Mouse (Mus musculus): ENCODE results near the gene Ch25h.

The Ch25h gene

GRCm38 (mm10) chr19:34468216-34468615, 6.7 kb downstream of the Ch25h start:
- peak; percentile 45 for DNase-seq

DNA sequence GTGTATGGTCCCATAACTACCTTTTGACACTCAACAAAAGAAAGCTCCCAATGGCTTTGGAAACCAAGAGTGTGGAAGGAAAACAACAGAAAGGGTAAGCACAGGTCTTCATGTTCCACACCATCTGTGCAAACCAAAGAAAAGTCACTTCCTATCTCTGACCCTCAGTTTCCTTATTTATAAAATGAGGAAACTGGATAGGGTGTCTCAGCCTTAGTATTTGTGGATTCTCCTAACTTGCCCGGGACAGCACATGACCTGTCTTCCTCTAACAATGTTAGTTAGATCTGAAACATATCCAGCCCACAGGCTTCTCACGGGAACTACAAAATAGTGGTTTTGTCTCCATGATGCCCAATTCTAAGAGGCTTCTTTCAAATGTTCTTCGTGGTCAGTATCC, 10.5 kb downstream of the Ch25h start:
- no peak for DNase-seq

DNA sequence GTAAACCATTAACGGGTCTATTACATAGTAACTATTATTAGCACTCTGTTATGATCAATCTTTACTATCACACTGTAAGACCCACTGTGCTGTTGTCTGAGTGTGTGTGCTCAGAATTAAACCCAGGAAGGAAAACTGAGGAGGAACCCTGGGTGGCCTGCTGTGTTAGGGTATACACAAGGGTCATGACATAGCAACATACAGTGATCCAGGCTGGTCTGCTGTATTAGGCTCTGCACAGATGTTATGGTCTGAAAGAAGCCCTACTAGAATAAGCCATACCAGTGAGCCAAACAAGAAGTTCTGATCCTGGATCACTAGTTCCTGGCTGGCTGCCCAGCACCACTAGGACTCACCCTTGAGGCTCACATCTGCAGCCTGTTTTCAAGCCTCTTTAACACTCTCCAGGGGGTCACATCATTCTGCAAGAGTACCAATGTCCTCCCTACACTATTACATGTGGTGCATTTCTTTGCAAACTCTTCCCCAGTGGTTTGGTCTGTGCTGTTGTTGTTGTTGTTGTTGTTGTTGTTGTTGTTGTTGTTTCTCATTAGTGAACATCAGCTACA, 13.4 kb downstream of the Ch25h start:
- DNase-seq: no peak

GRCm38 (mm10) chr19:34450784-34451370, 24.1 kb downstream of the Ch25h start:
- DNase-seq: no peak

- no peak for DNase-seq
These were observed 26.1 kb downstream of the Ch25h start for GRCm38 (mm10) chr19:34448851-34449250.

DNA sequence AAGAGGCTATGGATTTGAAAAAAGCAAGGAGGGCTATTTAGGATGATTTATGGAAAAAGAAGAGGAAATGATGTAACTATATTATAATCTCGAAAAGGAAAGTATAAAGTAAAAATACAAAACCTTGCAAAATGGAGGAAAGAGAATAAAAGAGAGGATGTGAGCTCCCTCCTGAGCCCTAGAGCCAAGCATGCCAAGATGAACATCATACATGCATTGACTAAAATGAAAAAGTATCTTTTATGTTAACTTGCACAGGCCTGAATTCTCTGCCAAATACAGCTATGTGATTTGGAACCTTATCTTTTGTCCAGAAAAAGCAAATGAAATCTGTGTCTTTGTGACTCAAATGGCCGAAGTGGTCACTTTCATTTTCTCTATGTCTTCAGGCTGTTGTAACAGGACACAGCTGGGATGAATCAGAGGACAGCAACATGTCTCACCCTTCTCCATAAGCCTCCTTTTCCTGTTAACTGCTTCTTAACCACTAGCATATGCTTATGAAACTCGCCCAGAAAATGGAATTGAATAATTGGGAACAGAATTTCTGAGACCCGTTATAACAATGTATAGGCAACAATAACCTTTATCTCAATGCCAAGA, 29.5 kb downstream of the Ch25h start:
- peak; percentile 37 for DNase-seq

- no peak for DNase-seq
These were observed 30.2 kb downstream of the Ch25h start for GRCm38 (mm10) chr19:34444785-34445184.

DNA sequence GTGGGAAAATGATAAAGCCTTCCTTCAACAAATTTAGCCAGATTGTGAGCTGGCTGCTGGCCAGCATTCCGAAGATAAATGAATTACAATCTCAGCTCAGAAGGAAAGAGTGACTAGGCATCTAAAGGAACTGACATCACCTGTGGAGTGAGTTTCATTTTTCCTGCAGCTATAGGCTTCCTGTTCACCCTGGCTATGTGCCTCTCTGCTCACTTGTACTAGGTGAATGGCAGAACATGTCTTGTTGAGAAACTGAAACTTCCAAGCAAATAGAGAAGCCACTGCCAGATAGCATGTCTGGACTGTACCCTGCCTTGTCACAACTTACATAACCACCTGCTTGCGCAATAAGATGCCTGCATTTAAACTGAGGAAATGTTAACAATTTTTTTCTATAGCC, 33.0 kb downstream of the Ch25h start:
- peak; percentile 42 for DNase-seq

- peak; percentile 22 for DNase-seq
These were observed 39.8 kb downstream of the Ch25h start for GRCm38 (mm10) chr19:34435197-34435611.

GRCm38 (mm10) chr19:34431314-34431713, 43.6 kb downstream of the Ch25h start:
- no peak for DNase-seq

GRCm38 (mm10) chr19:34423783-34424335, 51.1 kb downstream of the Ch25h start:
- no peak for DNase-seq
